Mouse (Mus musculus) forebrain, embryonic 10.5 days (tissue): Measurements from ENCODE around the gene Fstl4. TPM values are rescaled to one million over a fixed set of nuclear protein-coding genes. Genes with fewer than 3 reads are reported as not detected.
"Not testable (repeated sequence)": the region's sequence is repeated elsewhere in the genome, so short reads cannot be mapped to it uniquely, and the experiment has no call there.

ENCODE experiments used
- DNase-seq: peaks from one replicate; pipeline ENCODE4 v3.0.0-alpha.2; 2017; ENCODE audit warnings: low spot score; ENCODE audit errors: extremely low spot score
- H3K27ac ChIP-seq: fragments of 300-500 bp; sonication (generic); 2 replicates; pipeline ENCODE4 v1.5.1; 2016; ENCODE audit warnings: mild to moderate bottlenecking
- H3K27me3 ChIP-seq: fragments of 300-500 bp; sonication (generic); 2 replicates; pipeline ENCODE4 v1.6.1; 2016; ENCODE audit warnings: mild to moderate bottlenecking; ENCODE audit not compliant: poor library complexity, severe bottlenecking
- H3K36me3 ChIP-seq: fragments of 300-500 bp; sonication (generic); replicated peaks from 2 replicates; pipeline ENCODE4 v1.6.1; 2016; ENCODE audit warnings: mild to moderate bottlenecking, moderate library complexity
- H3K4me1 ChIP-seq: fragments of 300-500 bp; sonication (generic); 2 replicates; pipeline ENCODE4 v1.6.1; 2016
- H3K4me3 ChIP-seq: fragments of 300-500 bp; sonication (generic); 2 replicates; pipeline ENCODE4 v1.5.1; 2016; ENCODE audit warnings: mild to moderate bottlenecking, moderate library complexity
- H3K9me3 ChIP-seq: fragments of 300-500 bp; sonication (generic); 2 replicates; pipeline ENCODE4 v1.6.1; 2016; ENCODE audit warnings: mild to moderate bottlenecking, moderate library complexity
- WGBS: fragments of 180-500 bp; shearing (Covaris S2); methylation state at CpG from one replicate; pipeline ENCODE4 v1.1.7; 2016; 5-methylcytosine and 5-hydroxymethylcytosine counted together
- polyA plus RNA-seq: library from polyadenylated mRNA; unstranded; fragments of >200 nt; fragmentation: Nextera tagmentation; extraction: Ambion mirVana; gene quantifications from 2 replicates; pipeline ENCODE4 v1.2.1, GENCODE M21; 2016

Fstl4 gene
- polyA plus RNA-seq, 1 experiment from 2014 or later, result 0.43 TPM

GRCm38 (mm10) chr11:53187427-53188140 is 423.1 kb downstream of the Fstl4 start:
- Histone ChIP-seq H3K4me1 (peaks cover 6% of the 10 kb centered on the region; the same call in 1 of the 2 replicates), H3K27me3 (no peaks in the 10 kb centered on the region), H3K4me3 (no peak overlapping the region), H3K9me3 (no peaks in the 10 kb centered on the region), H3K36me3 (no peaks in the 10 kb centered on the region), H3K27ac (no peak overlapping the region)
- DNase-seq, result no peak
- WGBS, result 82% methylated on average over 5 of the region's 5 CpGs

- not testable (repeated sequence) for H3K27me3 ChIP-seq, H3K4me1 ChIP-seq
Observed at GRCm38 (mm10) chr11:53196551-53196950, 432.1 kb downstream of the Fstl4 start.

DNA sequence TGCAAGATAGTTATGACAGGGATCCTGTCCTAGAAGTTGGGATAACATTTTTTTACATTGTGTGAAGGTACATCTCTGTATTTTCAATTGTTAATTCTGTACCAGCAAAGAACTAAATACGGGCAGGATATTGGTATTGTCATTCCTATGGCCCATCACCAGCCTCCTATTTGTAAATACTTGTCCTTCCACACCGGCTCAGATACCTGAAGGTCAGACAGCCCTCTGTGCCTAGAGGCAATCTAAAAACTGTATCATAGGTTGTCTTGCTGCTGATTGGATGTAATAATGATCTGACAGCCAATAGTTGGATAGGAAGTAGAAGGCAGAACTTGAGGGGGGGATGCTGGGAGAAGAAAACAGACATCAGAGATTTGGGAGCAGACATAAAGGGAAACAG is 432.7 kb downstream of the Fstl4 start:
- H3K27me3 ChIP-seq, result no peaks in the 10 kb centered on the region
- H3K4me3 ChIP-seq, result no peak overlapping the region
- no peak overlapping the region for H3K27ac ChIP-seq
- no peak for DNase-seq
- 90% methylated on average over 2 of the region's 2 CpGs for WGBS
- no peaks in the 10 kb centered on the region for H3K36me3 ChIP-seq
- no peaks in the 10 kb centered on the region for H3K4me1 ChIP-seq
- 0 out of 2 replicates have a peak, but pooled peaks cover 5% of the 10 kb centered on the region for H3K9me3 ChIP-seq

More at GRCm38 (mm10) chr11:53196551-53196950, 432.1 kb downstream of the Fstl4 start:
- 86% methylated on average over 1 of the region's 1 CpGs for whole genome bisulfite sequencing
- H3K27ac ChIP-seq, H3K9me3 ChIP-seq, H3K4me3 ChIP-seq, H3K36me3 ChIP-seq, DNase-seq: not testable (repeated sequence)

DNA sequence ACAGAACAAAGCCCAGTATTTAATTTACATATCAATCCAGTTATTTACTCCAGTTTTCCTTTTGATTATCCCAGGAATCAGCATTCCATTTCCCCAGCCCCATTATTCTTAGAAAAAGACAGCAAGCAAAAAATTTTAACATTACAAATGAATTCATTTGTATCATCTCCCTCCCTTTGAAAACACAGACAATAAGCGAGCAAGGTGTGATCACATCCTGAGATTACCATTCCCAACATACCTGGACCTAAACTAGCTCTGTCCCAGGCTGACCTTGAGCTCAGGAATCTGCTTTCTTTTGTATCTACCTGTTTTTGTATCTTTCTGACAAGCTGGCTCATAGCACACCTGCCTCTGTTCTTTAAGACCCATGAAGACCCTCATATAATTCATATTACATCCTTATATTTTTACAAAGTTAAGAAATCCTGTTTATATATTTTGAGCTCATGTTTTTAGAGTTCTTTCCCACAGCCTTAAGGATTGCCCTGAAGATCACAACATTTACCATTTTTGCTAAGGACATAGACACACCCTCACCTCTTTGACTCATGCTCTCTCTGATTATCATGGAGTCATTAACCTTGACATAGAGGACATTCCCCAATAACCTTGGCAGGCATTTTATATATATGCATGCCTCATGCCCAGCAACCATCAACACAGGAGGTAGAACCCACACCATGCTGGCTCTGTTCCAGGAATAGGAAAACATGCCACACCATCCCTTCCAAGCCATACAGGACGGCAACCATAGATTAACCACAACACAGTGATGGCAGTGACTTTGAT is 438.2 kb downstream of the Fstl4 start:
- no peak for DNase-seq
- WGBS, result 82% methylated on average over 2 of the region's 2 CpGs

GRCm38 (mm10) chr11:53210876-53211275 is 446.4 kb downstream of the Fstl4 start:
- Histone ChIP-seq H3K27me3 (no peaks in the 10 kb centered on the region), H3K4me3 (no peak overlapping the region), H3K36me3 (no peaks in the 10 kb centered on the region), H3K27ac (no peak overlapping the region), H3K4me1 (no peaks in the 10 kb centered on the region), H3K9me3 (no peaks in the 10 kb centered on the region)
- DNase-seq, result no peak
- WGBS, result 75% methylated on average over 9 of the region's 9 CpGs

More for the DNA sequence above, 438.2 kb downstream of the Fstl4 start:
- H3K27ac ChIP-seq, result no peak overlapping the region
- H3K9me3 ChIP-seq, result no peaks in the 10 kb centered on the region
- H3K36me3 ChIP-seq, result no peaks in the 10 kb centered on the region
- no peaks in the 10 kb centered on the region for H3K27me3 ChIP-seq
- no peak overlapping the region for H3K4me3 ChIP-seq
- H3K4me1 ChIP-seq, result no peaks in the 10 kb centered on the region

- DNase-seq, result no peak
- Histone ChIP-seq H3K27ac (no peak overlapping the region), H3K27me3 (no peaks in the 10 kb centered on the region), H3K4me1 (no peaks in the 10 kb centered on the region), H3K9me3 (no peaks in the 10 kb centered on the region), H3K4me3 (no peak overlapping the region), H3K36me3 (no peaks in the 10 kb centered on the region)
- WGBS, result 94% methylated on average over 3 of the region's 3 CpGs
Observed at GRCm38 (mm10) chr11:53229011-53229410, 464.6 kb downstream of the Fstl4 start.

GRCm38 (mm10) chr11:53231836-53232235 is 467.4 kb downstream of the Fstl4 start:
- Histone ChIP-seq H3K4me1 (no peaks in the 10 kb centered on the region), H3K27me3 (no peaks in the 10 kb centered on the region), H3K9me3 (no peaks in the 10 kb centered on the region), H3K36me3 (no peaks in the 10 kb centered on the region), H3K4me3 (no peak overlapping the region), H3K27ac (no peak overlapping the region)
- DNase-seq, result no peak
- 93% methylated on average over 5 of the region's 5 CpGs for WGBS

GRCm38 (mm10) chr11:53233590-53233989 is 469.2 kb downstream of the Fstl4 start:
- Histone ChIP-seq H3K36me3 (no peaks in the 10 kb centered on the region), H3K4me3 (no peak overlapping the region), H3K4me1 (no peaks in the 10 kb centered on the region), H3K27ac (no peak overlapping the region), H3K27me3 (no peaks in the 10 kb centered on the region), H3K9me3 (peaks cover 6% of the 10 kb centered on the region; the same call in 1 of the 2 replicates)
- DNase-seq, result no peak
- 85% methylated on average over 9 of the region's 9 CpGs for WGBS
